Mouse (Mus musculus): ENCODE measurements around the gene Cckbr. TPM values are rescaled to one million over a fixed set of nuclear protein-coding genes. Genes with fewer than 3 reads are reported as not detected.

Cckbr gene
- total and polyA plus RNA-seq, 2 experiments from 2014 or later, result 6.3 to 12.0 TPM

GRCm38 (mm10) chr7:105396126-105396525, 29.4 kb upstream of the Cckbr start:
- Histone ChIP-seq H3K9ac (replicated peaks; ENCODE audit: low read length, poor library complexity, severe bottlenecking) (no peak overlapping the region), H3K27ac (ENCODE audit: low read depth, low read length) (no peak overlapping the region), H3K4me2 (ENCODE audit: low read depth, low read length, poor library complexity, severe bottlenecking) (no peak overlapping the region), H3K4me1 (ENCODE audit: insufficient read depth, low read length) (peaks cover 4% of the 10 kb centered on the region; the same call in 1 of the 2 replicates), H3K36me3 (ENCODE audit: insufficient read depth, low read length) (no peaks in the 10 kb centered on the region; the same call in 1 of the 2 replicates), H3K27me3 (ENCODE audit: insufficient read depth, low read length) (no peaks in the 10 kb centered on the region), H3K9me3 (ENCODE audit: low read length) (no peaks in the 10 kb centered on the region), H3K4me3 (ENCODE audit: low read depth, low read length) (no peak overlapping the region)
- TF ChIP-seq CTCF (IDR thresholded peaks at IDR 0.05), result no peak
- DNase-seq (ENCODE audit: low spot score) (no peak), ATAC-seq (ENCODE audit: low FRiP score) (no peak)

- DNase-seq (ENCODE audit: low spot score), result no peak
- no peak for TF ChIP-seq CTCF (IDR thresholded peaks at IDR 0.05)
- Histone ChIP-seq H3K36me3 (ENCODE audit: insufficient read depth, low read length) (no peaks in the 10 kb centered on the region), H3K4me2 (ENCODE audit: low read depth, low read length, poor library complexity, severe bottlenecking) (peak overlapping the region; percentile 68), H3K27ac (ENCODE audit: low read depth, low read length) (peak overlapping the region; percentile 65; the same call in 1 of the 2 replicates), H3K27me3 (ENCODE audit: insufficient read depth, low read length) (no peaks in the 10 kb centered on the region), H3K4me1 (ENCODE audit: insufficient read depth, low read length) (peaks cover 4% of the 10 kb centered on the region; the same call in 1 of the 2 replicates), H3K9me3 (ENCODE audit: low read length) (no peaks in the 10 kb centered on the region), H3K4me3 (ENCODE audit: low read depth, low read length) (peak overlapping the region; percentile 86), H3K9ac (replicated peaks; ENCODE audit: low read length, poor library complexity, severe bottlenecking) (peak overlapping the region; percentile 90)
- WGBS, result 1% methylated on average over 25 of the region's 25 CpGs
- ATAC-seq (ENCODE audit: low FRiP score), result no peak; the same call in none of the 2 replicates
Observed at GRCm38 (mm10) chr7:105399058-105399934, 26.2 kb upstream of the Cckbr start.

GRCm38 (mm10) chr7:105399935-105400624, 25.5 kb upstream of the Cckbr start, which contains the start of gene Fam160a2:
Fam160a2 (minus strand) TSS chr7:105400054.
- Histone ChIP-seq H3K27me3 (ENCODE audit: insufficient read depth, low read length) (no peaks in the 10 kb centered on the region), H3K4me3 (ENCODE audit: low read depth, low read length) (peak within 1 kb of the TSS; percentile 86), H3K9me3 (ENCODE audit: low read length) (no peaks in the 10 kb centered on the region), H3K4me2 (ENCODE audit: low read depth, low read length, poor library complexity, severe bottlenecking) (peak within 1 kb of the TSS; percentile 68), H3K9ac (replicated peaks; ENCODE audit: low read length, poor library complexity, severe bottlenecking) (peak within 1 kb of the TSS; percentile 90), H3K4me1 (ENCODE audit: insufficient read depth, low read length) (peaks cover 4% of the 10 kb centered on the region; the same call in 1 of the 2 replicates), H3K36me3 (ENCODE audit: insufficient read depth, low read length) (no peaks in the 10 kb centered on the region), H3K27ac (ENCODE audit: low read depth, low read length) (peak within 1 kb of the TSS; percentile 76)
- under 1% methylated on average over 54 of the region's 55 CpGs for WGBS
- DNase-seq (ENCODE audit: low spot score) (peak; percentile 99), ATAC-seq (ENCODE audit: low FRiP score) (peak; percentile 99)
- peak; percentile 12; the same call in 1 of the 2 replicates for TF ChIP-seq CTCF (IDR thresholded peaks at IDR 0.05)

- Histone ChIP-seq H3K27ac (ENCODE audit: low read depth, low read length) (no peak within 1 kb of the TSS), H3K4me3 (ENCODE audit: low read depth, low read length) (no peak within 1 kb of the TSS), H3K4me2 (ENCODE audit: low read depth, low read length, poor library complexity, severe bottlenecking) (no peak within 1 kb of the TSS), H3K27me3 (ENCODE audit: insufficient read depth, low read length) (no peaks in the 10 kb centered on the region), H3K4me1 (ENCODE audit: insufficient read depth, low read length) (no peaks in the 10 kb centered on the region), H3K9me3 (ENCODE audit: low read length) (no peaks in the 10 kb centered on the region), H3K9ac (replicated peaks; ENCODE audit: low read length, poor library complexity, severe bottlenecking) (no peak within 1 kb of the TSS), H3K36me3 (ENCODE audit: insufficient read depth, low read length) (no peaks in the 10 kb centered on the region)
- 70% methylated on average over 5 of the region's 5 CpGs for WGBS
- no peak for DNase-seq (ENCODE audit: low spot score)
- ATAC-seq (ENCODE audit: low FRiP score), result no peak
- no peak for TF ChIP-seq CTCF (IDR thresholded peaks at IDR 0.05)
Observed at GRCm38 (mm10) chr7:105404268-105404667, 21.3 kb upstream of the Cckbr start, which contains the start of gene Cnga4. Cnga4 (plus strand) TSS chr7:105404568.

- ATAC-seq (ENCODE audit: low FRiP score), result no peak
- no peaks in the 10 kb centered on the region for H3K9me3 ChIP-seq (ENCODE audit: low read length)
- WGBS, result 75% methylated on average over 1 of the region's 1 CpGs
Observed at GRCm38 (mm10) chr7:105406322-105406721, 19.2 kb upstream of the Cckbr start.

More at GRCm38 (mm10) chr7:105406322-105406721, 19.2 kb upstream of the Cckbr start:
- H3K27ac ChIP-seq (ENCODE audit: low read depth, low read length), result no peak overlapping the region
- no peaks in the 10 kb centered on the region for H3K36me3 ChIP-seq (ENCODE audit: insufficient read depth, low read length)
- no peak for DNase-seq (ENCODE audit: low spot score)
- no peaks in the 10 kb centered on the region for H3K4me1 ChIP-seq (ENCODE audit: insufficient read depth, low read length)
- no peak overlapping the region for H3K9ac ChIP-seq (replicated peaks; ENCODE audit: low read length, poor library complexity, severe bottlenecking)
- H3K27me3 ChIP-seq (ENCODE audit: insufficient read depth, low read length), result no peaks in the 10 kb centered on the region
- no peak overlapping the region for H3K4me2 ChIP-seq (ENCODE audit: low read depth, low read length, poor library complexity, severe bottlenecking)
- TF ChIP-seq CTCF (IDR thresholded peaks at IDR 0.05), result no peak
- no peak overlapping the region for H3K4me3 ChIP-seq (ENCODE audit: low read depth, low read length)

Data from midbrain, postnatal 0 days (tissue).